Mouse (Mus musculus) myocyte (in vitro differentiated cells): ENCODE measurements around the gene Cyfip2. TPM values are rescaled to one million over a fixed set of nuclear protein-coding genes. Genes with fewer than 3 reads are reported as not detected.

Experiments used
- H3K27me3 ChIP-seq: one replicate; pipeline ENCODE4 v1.6.1; 2011; ENCODE audit not compliant: control insufficient read depth, insufficient read depth, insufficient read length
- H3K36me3 ChIP-seq: one replicate; pipeline ENCODE4 v1.6.1; 2011; ENCODE audit not compliant: control insufficient read depth, insufficient read depth
- H3K4me2 ChIP-seq: one replicate; pipeline ENCODE4 v1.6.1; 2011; ENCODE audit warnings: low read depth, control low read depth
- H3K4me3 ChIP-seq: one replicate; pipeline ENCODE4 v1.5.1; 2011; ENCODE audit warnings: mild to moderate bottlenecking, control low read depth, moderate library complexity
- H3K79me2 ChIP-seq: one replicate; pipeline ENCODE4 v1.6.1; 2011; ENCODE audit not compliant: control insufficient read depth, insufficient read depth
- H3ac ChIP-seq: one replicate; pipeline ENCODE4 v1.6.1; 2011; ENCODE audit not compliant: control insufficient read depth, insufficient read length
- CEBPB ChIP-seq: IDR thresholded peaks from 2 replicates; pipeline ENCODE4 v1.6.1; 2011; ENCODE audit warnings: mild to moderate bottlenecking, moderate library complexity; ENCODE audit not compliant: poor library complexity, insufficient read depth, severe bottlenecking
- E2F4 ChIP-seq: IDR thresholded peaks from one replicate; pipeline ENCODE4 v1.6.1; 2011; ENCODE audit warnings: mild to moderate bottlenecking, control low read depth, moderate library complexity; ENCODE audit not compliant: insufficient read depth
- MAX ChIP-seq: IDR thresholded peaks from one replicate; pipeline ENCODE4 v1.6.1; 2011; ENCODE audit warnings: low read depth, mild to moderate bottlenecking, control low read depth
- MYOD1 ChIP-seq, 3 experiments: IDR thresholded peaks; one replicate each; pipeline ENCODE4 v1.6.1; 2011; ENCODE audit warnings: control low read depth in 2 of 3, low read depth in 2 of 3, mild to moderate bottlenecking in 2 of 3, moderate library complexity in 1 of 3; ENCODE audit not compliant: insufficient read length in 2 of 3, control insufficient read depth in 1 of 3
- MYOG ChIP-seq, 3 experiments: IDR thresholded peaks; one replicate each; pipeline ENCODE4 v1.6.1; 2011; ENCODE audit warnings: control low read depth in 2 of 3, low read depth in 2 of 3, mild to moderate bottlenecking in 2 of 3; ENCODE audit not compliant: insufficient read length in 2 of 3, control insufficient read depth in 1 of 3, insufficient read depth in 1 of 3
- POLR2A ChIP-seq: IDR thresholded peaks from one replicate; pipeline ENCODE4 v1.6.1; 2011; ENCODE audit warnings: low read depth, mild to moderate bottlenecking, control low read depth, moderate library complexity; ENCODE audit not compliant: insufficient read length
- POLR2AphosphoS2 ChIP-seq: IDR thresholded peaks from one replicate; pipeline ENCODE4 v1.6.1; 2011; ENCODE audit warnings: low read depth, control low read depth; ENCODE audit not compliant: insufficient read length
- REST ChIP-seq: IDR thresholded peaks from one replicate; pipeline ENCODE4 v1.6.1; 2011; ENCODE audit warnings: mild to moderate bottlenecking, control low read depth, moderate library complexity; ENCODE audit not compliant: insufficient read depth, insufficient read length
- SRF ChIP-seq: IDR thresholded peaks from one replicate; pipeline ENCODE4 v1.6.1; 2011; ENCODE audit warnings: low read depth; ENCODE audit not compliant: control insufficient read depth, insufficient read length
- TCF12 ChIP-seq: IDR thresholded peaks from one replicate; pipeline ENCODE4 v1.6.1; 2011; ENCODE audit warnings: mild to moderate bottlenecking, control low read depth; ENCODE audit not compliant: poor library complexity, insufficient read depth, severe bottlenecking
- TCF3 ChIP-seq: IDR thresholded peaks from one replicate; pipeline ENCODE4 v1.6.1; 2011; ENCODE audit warnings: low read depth, control low read depth; ENCODE audit not compliant: insufficient read length
- USF1 ChIP-seq: IDR thresholded peaks from one replicate; pipeline ENCODE4 v1.6.1; 2011; ENCODE audit warnings: low read depth, mild to moderate bottlenecking, control low read depth, moderate library complexity
- polyA plus RNA-seq: library from polyadenylated mRNA; unstranded; fragments of >200 nt; fragmentation: generic; extraction: Trizol; gene quantifications from one replicate; pipeline ENCODE4 v1.2.1, GENCODE M21; 2012; ENCODE audit warnings: missing spikeins

Gene Cyfip2
- polyA plus RNA-seq, 1 experiment: 16.9 TPM

- Histone ChIP-seq H3K27me3 (no peaks in the 10 kb centered on the region), H3ac (no peak overlapping the region), H3K4me3 (no peak overlapping the region), H3K36me3 (no peaks in the 10 kb centered on the region), H3K4me2 (no peak overlapping the region), H3K79me2 (no peaks in the 10 kb centered on the region)
- TF ChIP-seq USF1: no peak
- TF ChIP-seq TCF12: no peak
- no peak for TF ChIP-seq MYOD1 (IDR thresholded peaks at IDR 0.05; ENCODE audit: control insufficient read depth in 1 of 3, insufficient read length in 2 of 3, low read depth in 2 of 3)
- no peak for TF ChIP-seq MAX
- no peak for TF ChIP-seq TCF3
Observed at GRCm38 (mm10) chr11:46289561-46289960, 23.1 kb downstream of the Cyfip2 start.

- no peak overlapping the region for H3K4me3 ChIP-seq
- H3ac ChIP-seq: no peak overlapping the region
- H3K79me2 ChIP-seq: no peaks in the 10 kb centered on the region
- H3K4me2 ChIP-seq: no peak overlapping the region
- H3K36me3 ChIP-seq: no peaks in the 10 kb centered on the region
- no peaks in the 10 kb centered on the region for H3K27me3 ChIP-seq
- TF ChIP-seq POLR2A: no peak
- no peak for TF ChIP-seq MYOG (IDR thresholded peaks at IDR 0.05; ENCODE audit: control insufficient read depth in 1 of 3, insufficient read depth in 1 of 3, insufficient read length in 2 of 3, low read depth in 2 of 3)
- TF ChIP-seq MYOD1 (IDR thresholded peaks at IDR 0.05; ENCODE audit: control insufficient read depth in 1 of 3, insufficient read length in 2 of 3, low read depth in 2 of 3): no peak
- no peak for TF ChIP-seq E2F4
Observed at GRCm38 (mm10) chr11:46289022-46289421, 23.6 kb downstream of the Cyfip2 start.

GRCm38 (mm10) chr11:46288091-46288490 is 24.6 kb downstream of the Cyfip2 start:
- peak in 1 of 3 experiments; percentile 4 for TF ChIP-seq MYOG (IDR thresholded peaks at IDR 0.05; ENCODE audit: control insufficient read depth in 1 of 3, insufficient read depth in 1 of 3, insufficient read length in 2 of 3, low read depth in 2 of 3)
- TF ChIP-seq TCF12: no peak
- no peak for TF ChIP-seq POLR2AphosphoS2
- Histone ChIP-seq H3ac (no peak overlapping the region), H3K27me3 (no peaks in the 10 kb centered on the region), H3K79me2 (no peaks in the 10 kb centered on the region), H3K36me3 (no peaks in the 10 kb centered on the region), H3K4me3 (no peak overlapping the region), H3K4me2 (no peak overlapping the region)

GRCm38 (mm10) chr11:46286803-46287202 is 25.9 kb downstream of the Cyfip2 start:
- Histone ChIP-seq H3K4me2 (no peak overlapping the region), H3K4me3 (no peak overlapping the region), H3K79me2 (no peaks in the 10 kb centered on the region), H3ac (no peak overlapping the region), H3K27me3 (no peaks in the 10 kb centered on the region), H3K36me3 (no peaks in the 10 kb centered on the region)
- TF ChIP-seq MYOD1 (IDR thresholded peaks at IDR 0.05; ENCODE audit: control insufficient read depth in 1 of 3, insufficient read length in 2 of 3, low read depth in 2 of 3): no peak
- TF ChIP-seq E2F4: no peak
- no peak for TF ChIP-seq REST
- no peak for TF ChIP-seq USF1
- no peak for TF ChIP-seq SRF
- TF ChIP-seq POLR2A: no peak
- TF ChIP-seq MAX: no peak
- no peak for TF ChIP-seq CEBPB
- no peak for TF ChIP-seq TCF3
- TF ChIP-seq POLR2AphosphoS2: no peak
- TF ChIP-seq MYOG (IDR thresholded peaks at IDR 0.05; ENCODE audit: control insufficient read depth in 1 of 3, insufficient read depth in 1 of 3, insufficient read length in 2 of 3, low read depth in 2 of 3): no peak

GRCm38 (mm10) chr11:46283800-46284199 is 28.9 kb downstream of the Cyfip2 start:
- Histone ChIP-seq H3K27me3 (no peaks in the 10 kb centered on the region), H3K36me3 (no peaks in the 10 kb centered on the region), H3ac (no peak overlapping the region), H3K79me2 (no peaks in the 10 kb centered on the region), H3K4me3 (no peak overlapping the region), H3K4me2 (no peak overlapping the region)
- TF ChIP-seq POLR2A (no peak), MYOD1 (IDR thresholded peaks at IDR 0.05; ENCODE audit: control insufficient read depth in 1 of 3, insufficient read length in 2 of 3, low read depth in 2 of 3) (peak in 1 of 3 experiments; percentile 59)

- no peaks in the 10 kb centered on the region for H3K36me3 ChIP-seq
- H3ac ChIP-seq: no peak overlapping the region
- no peak for TF ChIP-seq POLR2A
- no peak for TF ChIP-seq MYOD1 (IDR thresholded peaks at IDR 0.05; ENCODE audit: control insufficient read depth in 1 of 3, insufficient read length in 2 of 3, low read depth in 2 of 3)
- no peak for TF ChIP-seq MYOG (IDR thresholded peaks at IDR 0.05; ENCODE audit: control insufficient read depth in 1 of 3, insufficient read depth in 1 of 3, insufficient read length in 2 of 3, low read depth in 2 of 3)
- TF ChIP-seq E2F4: no peak
- no peak for TF ChIP-seq TCF3
- TF ChIP-seq POLR2AphosphoS2: no peak
- no peak for TF ChIP-seq REST
- no peak for TF ChIP-seq SRF
- no peak for TF ChIP-seq USF1
- TF ChIP-seq TCF12: no peak
- TF ChIP-seq CEBPB: no peak
- TF ChIP-seq MAX: no peak
- H3K27me3 ChIP-seq: no peaks in the 10 kb centered on the region
- no peak overlapping the region for H3K4me3 ChIP-seq
- no peak overlapping the region for H3K4me2 ChIP-seq
- H3K79me2 ChIP-seq: no peaks in the 10 kb centered on the region
Observed at GRCm38 (mm10) chr11:46282612-46283011, 30.0 kb downstream of the Cyfip2 start.
